Mouse (Mus musculus) urinary bladder, postnatal 10 days (tissue): ENCODE data around the gene Gm17018.
"Not testable (repeated sequence)": the region's sequence is repeated elsewhere in the genome, so short reads cannot be mapped to it uniquely, and the experiment has no call there.

Experiments used
- DNase-seq: peaks from one replicate; pipeline ENCODE4 v3.0.0; 2022; ENCODE audit warnings: low spot score

Gm17018 gene

GRCm38 (mm10) chr19:45560153-45560890 lies at the start of gene Gm17018, which contains the start of gene Poll:
TSS of gene Gm17018 (plus strand) at chr19:45560615.
TSS of gene Poll (minus strand) at chr19:45560531.
- peak; percentile 42 for DNase-seq

- no peak for DNase-seq
These were observed 49.7 kb upstream of the Gm17018 start for GRCm38 (mm10) chr19:45510680-45511079.

- no peak for DNase-seq
These were observed 49.0 kb upstream of the Gm17018 start for GRCm38 (mm10) chr19:45511406-45511805.

- no peak for DNase-seq
These were observed 45.1 kb upstream of the Gm17018 start for GRCm38 (mm10) chr19:45515341-45515740.

- DNase-seq = no peak
These were observed 44.2 kb upstream of the Gm17018 start for GRCm38 (mm10) chr19:45516264-45516663.

GRCm38 (mm10) chr19:45527382-45527781 lies 33.0 kb upstream of the Gm17018 start:
- DNase-seq = no peak

- DNase-seq = no peak
These were observed 32.4 kb upstream of the Gm17018 start for GRCm38 (mm10) chr19:45527931-45528534.

GRCm38 (mm10) chr19:45529294-45529693 lies 31.1 kb upstream of the Gm17018 start:
- no peak for DNase-seq

- no peak for DNase-seq
These were observed 30.0 kb upstream of the Gm17018 start for GRCm38 (mm10) chr19:45530200-45530995.

GRCm38 (mm10) chr19:45531554-45531953 lies 28.9 kb upstream of the Gm17018 start:
- DNase-seq = no peak

- DNase-seq = no peak
These were observed 26.8 kb upstream of the Gm17018 start for GRCm38 (mm10) chr19:45533617-45534016.

- DNase-seq = no peak
These were observed 25.1 kb upstream of the Gm17018 start for GRCm38 (mm10) chr19:45535214-45535735.

GRCm38 (mm10) chr19:45535929-45536328 lies 24.5 kb upstream of the Gm17018 start:
- DNase-seq = no peak

GRCm38 (mm10) chr19:45537505-45537904 lies 22.9 kb upstream of the Gm17018 start:
- no peak for DNase-seq

GRCm38 (mm10) chr19:45540657-45541408 lies 19.6 kb upstream of the Gm17018 start:
- DNase-seq = no peak

- DNase-seq = no peak
These were observed 18.9 kb upstream of the Gm17018 start for GRCm38 (mm10) chr19:45541409-45542041.

GRCm38 (mm10) chr19:45542061-45542460 lies 18.4 kb upstream of the Gm17018 start:
- no peak for DNase-seq

- no peak for DNase-seq
These were observed 16.1 kb upstream of the Gm17018 start for GRCm38 (mm10) chr19:45544152-45544924.

- DNase-seq = no peak
These were observed 15.5 kb upstream of the Gm17018 start for GRCm38 (mm10) chr19:45544925-45545321.

- not testable (repeated sequence) for DNase-seq
These were observed 12.2 kb upstream of the Gm17018 start for GRCm38 (mm10) chr19:45548196-45548595.
